Mouse (Mus musculus) urinary bladder, adult 18-20 months (tissue): ENCODE data around the gene Phkg2.
A peak's percentile ranks its signal among the peaks of the same experiment; 100 is the strongest.

Experiments used
- DNase-seq, 2 experiments: peaks; one replicate each; pipeline ENCODE4 v3.0.0; 2022; ENCODE audit warnings: low spot score in 2 of 2, mixed read lengths in 2 of 2

Gene Phkg2

DNA sequence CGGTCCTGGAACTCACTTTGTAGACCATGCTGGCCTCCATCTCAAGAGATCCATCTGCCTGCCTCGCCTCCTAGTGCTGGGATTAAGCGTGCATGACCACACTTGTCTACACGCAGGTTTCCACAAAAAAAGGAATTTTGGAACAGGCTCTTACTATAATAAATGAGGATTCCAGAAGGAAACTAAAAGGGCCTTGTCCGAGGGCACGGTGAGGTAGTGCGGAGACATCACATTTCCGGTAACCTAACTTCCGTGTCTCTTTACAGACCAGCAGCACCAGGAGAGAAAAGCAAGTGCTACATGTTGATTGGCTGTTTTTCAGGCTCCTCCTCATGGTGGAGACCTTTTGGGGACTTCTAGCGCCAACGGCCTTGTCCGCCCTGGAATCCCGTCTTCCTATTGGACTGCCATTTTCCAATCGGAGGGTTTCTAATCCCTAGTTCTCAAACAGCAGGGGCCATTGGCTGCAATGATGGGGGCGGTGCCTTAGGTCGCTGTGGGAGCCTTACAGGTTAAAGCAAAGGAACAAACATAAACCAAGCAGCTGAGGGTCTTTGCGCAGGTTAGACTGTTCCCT, at the start of gene Phkg2:
Phkg2 (plus strand) TSS at position 446 of the 577 bp plus-strand sequence.
- DNase-seq = peak; percentile 60 to 89

DNA sequence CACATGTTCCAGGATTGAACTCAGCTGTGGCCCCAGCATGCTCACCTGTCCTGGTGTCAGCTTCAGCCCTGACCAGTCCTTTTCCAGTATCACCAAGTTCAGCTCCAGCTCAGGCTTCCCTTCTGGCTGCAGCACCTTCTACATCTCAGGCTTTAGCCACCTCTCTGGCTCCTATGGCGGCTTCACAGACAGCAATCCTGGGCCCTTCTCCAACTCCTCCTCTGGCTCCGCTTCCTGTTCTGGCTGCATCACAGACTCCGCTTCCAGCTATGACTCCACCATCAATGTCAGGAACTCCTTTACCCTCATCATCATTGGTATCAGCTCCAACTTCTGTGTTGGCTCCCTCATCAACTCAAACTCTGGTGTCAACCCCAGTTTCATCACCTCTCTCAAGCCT, 31.5 kb upstream of the Phkg2 start:
- no peak for DNase-seq

DNA sequence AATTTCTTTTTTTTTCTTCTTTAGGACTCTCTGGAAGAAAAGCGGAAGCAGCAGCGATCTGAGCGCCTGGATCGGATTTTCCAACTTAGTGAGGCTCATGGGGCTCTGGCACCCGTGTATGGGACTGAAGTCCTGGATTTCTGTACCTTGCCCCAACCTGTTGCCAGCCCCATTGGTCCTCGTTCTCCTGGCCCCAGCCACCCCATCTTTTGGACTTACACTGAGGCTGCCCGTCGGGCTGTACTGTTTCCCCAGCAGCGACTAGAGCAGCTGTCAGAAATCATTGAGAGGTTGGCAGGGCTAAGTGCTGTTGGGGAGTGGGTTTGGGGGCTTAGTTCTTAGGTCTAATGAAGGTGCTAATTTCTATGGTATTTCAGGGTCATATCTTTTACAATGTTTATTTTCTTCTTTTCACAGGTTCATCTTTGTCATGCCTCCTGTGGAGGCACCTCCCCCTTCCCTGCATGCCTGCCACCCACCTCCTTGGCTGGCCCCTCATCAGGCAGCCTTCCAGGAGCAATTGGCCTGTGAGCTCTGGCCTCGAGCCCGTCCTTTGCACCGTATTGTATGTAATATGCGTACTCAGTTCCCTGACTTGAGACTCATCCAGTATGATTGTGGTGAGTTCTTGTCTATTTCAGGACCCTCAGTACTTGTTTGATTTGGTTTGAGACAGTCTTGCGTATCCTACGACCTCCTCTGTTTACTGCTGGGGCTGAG, 23.9 kb upstream of the Phkg2 start:
- DNase-seq = no peak

DNA sequence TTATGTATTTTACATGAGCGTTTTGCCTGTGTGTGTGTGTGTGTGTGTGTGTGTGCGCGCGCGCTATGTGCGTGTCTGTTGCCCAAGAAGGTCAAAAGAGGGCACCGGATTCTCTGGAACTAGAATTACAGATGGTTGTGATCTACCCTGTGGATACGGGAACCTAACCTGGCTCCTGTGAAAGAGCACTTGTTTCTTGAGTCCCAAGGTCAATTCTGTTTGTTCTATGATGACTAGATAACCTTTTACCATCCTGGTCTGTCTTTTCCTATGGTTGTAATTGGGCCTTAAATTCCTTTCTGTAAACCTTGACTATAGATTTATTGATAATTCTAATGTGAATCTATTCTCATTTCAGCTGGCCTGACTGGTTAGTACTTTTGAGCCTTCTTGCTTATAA, 21.6 kb upstream of the Phkg2 start:
- no peak for DNase-seq

DNA sequence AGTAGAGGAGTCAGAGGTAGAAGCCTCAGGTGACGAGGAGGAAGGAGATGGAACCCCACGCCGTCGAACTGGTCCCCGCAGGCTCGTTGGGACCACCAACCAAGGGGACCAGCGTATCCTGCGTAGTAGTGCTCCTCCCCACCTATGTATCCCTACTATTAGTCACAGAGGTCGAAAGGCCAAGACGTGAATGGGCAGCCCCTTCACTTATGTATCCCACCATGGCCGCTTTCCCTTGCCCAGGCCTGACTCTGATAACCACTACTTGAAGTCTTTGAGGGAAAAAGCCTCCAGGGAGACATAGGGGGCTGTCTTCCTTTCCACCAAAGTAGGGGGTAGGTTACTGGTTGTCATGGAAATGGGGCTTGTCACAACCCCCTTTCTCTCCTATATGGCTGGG, 12.6 kb upstream of the Phkg2 start:
- no peak for DNase-seq

DNA sequence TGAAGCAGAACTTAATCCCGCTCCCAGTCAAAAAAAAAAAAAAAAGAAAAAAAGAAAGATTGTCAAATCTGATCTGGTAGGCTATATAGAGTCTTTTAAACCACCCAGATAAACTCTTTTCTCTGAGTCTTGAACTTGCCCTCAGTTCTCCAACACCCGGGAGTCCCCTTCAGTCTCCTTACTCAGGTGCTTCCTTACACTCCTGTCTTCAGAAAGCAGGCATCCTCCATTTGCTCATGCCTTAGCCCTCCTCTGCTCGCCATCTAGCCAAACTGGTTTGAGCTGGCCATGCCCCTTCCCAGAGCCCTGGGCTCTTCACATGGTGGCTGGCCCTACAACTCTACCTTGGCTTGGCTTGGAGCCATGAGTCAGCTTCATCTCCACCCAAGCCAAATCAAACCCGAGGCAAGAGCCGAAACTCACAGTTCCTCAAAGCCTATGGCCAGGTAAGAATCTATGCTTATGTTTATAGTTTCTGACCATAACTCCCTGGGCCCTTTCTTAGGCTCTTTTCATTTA, 11.7 kb upstream of the Phkg2 start, which contains the start of gene Tmem265:
Tmem265 (plus strand) TSS at position 51 of the 519 bp plus-strand sequence.
- DNase-seq = no peak

DNA sequence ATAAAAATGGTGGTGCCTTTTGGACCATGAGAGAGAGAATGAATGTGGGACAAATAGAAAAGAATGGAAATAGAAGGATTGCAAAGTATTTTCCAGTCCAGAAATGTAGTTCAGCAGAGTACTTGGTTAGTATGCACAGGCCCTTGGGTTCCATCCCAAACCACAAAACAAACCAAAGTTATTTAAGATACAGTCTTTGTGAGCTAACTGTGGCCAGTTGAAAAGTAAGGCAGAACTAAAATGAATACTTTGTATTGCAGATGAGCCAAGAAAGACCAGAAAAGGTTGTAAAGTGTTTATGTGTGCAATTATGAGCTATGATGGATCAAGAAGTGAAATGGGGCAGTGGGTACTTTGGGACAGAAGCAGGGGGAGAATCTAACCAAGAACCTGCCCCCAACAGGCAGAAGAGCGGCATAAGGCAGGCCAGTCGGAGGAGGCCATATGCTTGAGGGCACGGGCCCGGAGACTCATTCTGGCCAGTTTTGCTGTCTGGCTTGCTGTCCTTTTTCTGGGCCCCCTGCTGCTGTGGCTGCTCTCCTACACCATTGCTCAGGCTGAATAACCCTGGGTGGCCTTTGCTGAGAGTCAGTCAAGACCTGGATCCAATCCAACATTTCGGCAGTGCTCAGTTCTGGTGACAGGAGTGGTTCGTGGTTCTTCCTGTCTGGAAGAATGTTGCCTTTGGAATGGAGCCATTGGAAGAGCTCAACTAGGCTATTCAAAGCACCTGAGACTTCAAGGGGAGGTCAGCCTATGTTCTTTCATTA, 8.6 kb upstream of the Phkg2 start:
- no peak for DNase-seq

DNA sequence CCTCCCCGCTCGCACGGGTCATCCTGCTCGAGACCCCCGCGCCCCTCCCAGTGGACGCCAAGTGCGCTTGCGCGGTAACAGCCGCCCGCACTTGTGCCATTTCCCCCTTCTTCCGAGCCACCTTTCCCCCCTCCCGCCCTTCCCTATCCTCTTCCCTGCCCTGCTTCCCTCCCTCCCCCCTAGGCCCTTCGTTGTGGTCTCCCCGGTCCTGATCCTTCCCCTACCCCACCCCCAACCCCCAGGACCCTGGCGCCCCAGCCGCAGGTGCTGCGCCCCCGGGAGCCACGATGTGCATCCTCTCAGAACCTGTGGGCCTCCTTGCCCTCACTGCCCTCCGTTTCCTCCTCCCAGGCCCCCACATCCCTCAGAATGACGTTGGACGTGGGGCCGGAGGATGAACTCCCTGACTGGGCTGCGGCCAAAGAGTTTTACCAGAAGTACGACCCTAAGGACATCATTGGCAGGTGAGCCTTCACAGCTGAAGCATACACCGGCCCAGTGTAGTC, 416 bp downstream of the Phkg2 start:
- no peak for DNase-seq

DNA sequence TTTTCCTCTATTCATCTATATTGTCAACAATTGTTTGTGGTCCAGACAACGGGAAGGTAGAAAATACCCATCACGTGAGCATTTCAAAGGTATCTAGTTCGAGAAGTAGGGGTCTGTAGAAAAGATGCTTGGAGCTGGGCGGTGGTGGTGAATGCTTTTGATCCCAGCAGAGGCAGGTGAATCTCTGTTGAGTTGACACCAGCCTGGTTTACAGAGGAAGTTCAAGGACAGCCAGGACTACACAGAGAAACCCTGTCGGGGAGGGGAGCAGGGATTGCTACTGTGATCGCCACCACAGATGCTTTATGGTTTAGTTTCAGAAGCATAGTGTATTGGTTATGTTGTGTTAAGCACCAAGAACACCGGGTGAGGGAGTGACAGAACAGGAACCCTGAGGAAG, 975 bp downstream of the Phkg2 start:
- DNase-seq = no peak

DNA sequence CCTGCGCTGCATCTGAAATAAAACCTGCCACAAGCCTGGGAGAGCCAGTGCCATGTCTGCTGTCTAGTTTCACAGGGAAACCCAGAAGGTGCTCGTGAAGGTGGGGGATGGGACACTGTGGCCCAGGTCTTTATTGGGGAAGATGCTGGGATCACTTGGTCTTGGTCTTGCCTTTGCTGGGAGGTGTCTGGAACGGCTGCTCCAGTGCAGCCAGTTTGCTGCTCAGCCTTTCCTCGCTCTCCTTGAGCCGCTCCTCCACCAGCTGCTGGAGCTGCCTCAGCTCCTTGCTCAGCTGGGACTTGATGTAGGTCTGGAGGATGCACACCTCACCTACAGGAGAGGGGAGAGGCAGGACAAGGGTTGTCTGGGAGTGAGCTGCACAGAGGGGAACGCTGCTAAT, 10.1 kb downstream of the Phkg2 start:
- no peak for DNase-seq

DNA sequence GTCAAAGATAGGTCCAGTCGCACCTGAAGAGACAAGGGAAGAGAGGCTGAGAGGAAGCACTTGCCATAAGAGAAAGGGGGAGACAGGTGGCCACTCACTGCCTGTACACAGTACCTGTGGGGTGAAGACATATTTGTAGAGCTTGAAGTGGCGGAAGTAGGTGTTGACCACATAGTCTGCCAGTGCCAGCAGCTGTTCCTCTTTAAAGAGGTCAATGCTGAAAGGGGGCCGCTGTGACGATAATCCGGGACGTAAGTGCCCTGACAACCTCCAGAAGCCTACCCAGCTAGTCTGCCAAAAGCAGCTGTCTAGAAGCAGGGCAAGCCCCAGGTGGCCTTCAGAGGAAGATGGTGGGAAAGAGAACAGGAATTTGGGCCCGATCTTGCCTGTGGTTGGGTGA, 11.9 kb downstream of the Phkg2 start:
- no peak for DNase-seq

DNA sequence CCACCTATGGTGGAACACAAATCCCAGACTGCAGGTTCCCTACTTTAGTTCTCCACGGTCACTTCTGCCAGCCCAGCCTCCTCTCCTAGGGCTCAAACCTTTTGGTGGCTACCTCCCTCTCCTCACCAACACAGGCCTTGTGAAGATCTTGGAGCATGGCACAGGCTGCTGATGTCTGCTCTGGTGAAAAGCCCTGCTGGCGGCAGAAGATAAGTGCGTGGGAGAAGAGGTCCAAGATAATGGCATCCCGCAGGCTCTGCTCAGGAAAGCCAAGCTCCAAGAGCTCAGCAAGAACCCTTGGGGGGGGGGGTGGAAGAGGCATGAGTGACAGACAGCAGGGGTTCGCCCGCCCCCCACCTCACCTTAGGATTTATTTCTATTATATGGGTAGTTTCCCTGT, 13.0 kb downstream of the Phkg2 start:
- no peak for DNase-seq

DNA sequence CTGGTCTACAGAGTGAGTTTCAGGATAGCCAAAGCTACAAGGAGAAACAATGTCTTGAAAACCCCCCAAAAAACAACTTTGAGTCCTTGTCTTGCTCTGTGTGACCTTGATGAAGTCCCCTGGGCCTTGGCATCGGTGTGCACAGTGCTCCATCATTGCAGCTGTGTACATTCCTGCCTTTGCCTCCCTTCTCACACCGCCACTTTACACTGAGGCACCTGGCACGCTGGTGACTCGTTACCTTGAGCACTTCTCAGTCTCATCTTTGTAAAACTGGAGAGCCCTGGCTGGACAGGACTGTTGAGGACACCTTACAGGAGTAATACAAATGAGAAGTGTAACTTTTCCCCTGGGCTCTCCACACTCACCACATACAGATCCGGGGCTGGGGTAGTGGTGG, 14.1 kb downstream of the Phkg2 start:
- no peak for DNase-seq

DNA sequence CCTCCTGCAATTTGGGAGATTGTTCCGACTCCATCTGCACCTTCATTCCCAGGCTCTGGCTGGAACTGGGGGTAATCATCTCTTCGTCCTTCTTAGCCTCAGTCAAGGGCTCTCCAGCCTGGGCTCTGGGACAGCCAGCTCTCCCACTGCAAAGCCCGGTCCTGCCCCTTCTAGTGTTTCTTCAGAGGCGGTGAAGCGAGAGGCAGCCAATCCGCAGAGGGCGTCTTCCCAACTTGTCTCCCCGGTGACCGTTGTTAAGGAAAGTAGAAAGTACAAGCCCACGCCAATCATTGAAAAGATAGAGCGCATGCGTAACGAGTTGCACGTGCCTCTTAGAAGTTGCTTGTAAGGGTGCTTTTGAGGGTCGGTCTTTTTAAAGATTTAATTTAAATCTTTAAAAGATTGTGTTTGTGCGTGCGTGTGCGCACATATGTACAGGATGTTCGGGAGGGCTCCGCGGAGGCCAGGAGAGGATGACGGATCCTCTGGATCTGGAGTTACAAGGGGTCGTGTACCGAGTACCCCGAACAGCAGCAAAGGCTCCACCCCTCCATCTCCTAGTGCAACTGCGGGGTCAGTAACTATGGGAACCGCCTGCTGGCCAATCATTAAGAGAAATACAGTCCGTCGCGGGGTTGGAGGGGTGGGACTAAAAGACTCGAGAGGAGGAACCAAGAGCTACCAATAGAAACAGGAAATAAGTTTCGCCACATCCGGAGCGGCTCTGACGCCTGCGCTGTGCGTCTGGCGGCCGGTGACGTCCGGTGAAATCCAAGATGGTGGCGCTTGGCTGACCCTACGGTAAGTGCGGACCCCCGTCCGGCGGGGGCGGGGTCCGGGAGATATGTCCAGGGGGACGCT, 15.1 kb downstream of the Phkg2 start, which contains the start of the genes Ccdc189 and Rnf40:
Ccdc189 (minus strand) TSS at position 585 of the 861 bp plus-strand sequence.
Rnf40 (plus strand) TSS at position 757 of the 861 bp plus-strand sequence.
- DNase-seq = peak; percentile 77 to 93

DNA sequence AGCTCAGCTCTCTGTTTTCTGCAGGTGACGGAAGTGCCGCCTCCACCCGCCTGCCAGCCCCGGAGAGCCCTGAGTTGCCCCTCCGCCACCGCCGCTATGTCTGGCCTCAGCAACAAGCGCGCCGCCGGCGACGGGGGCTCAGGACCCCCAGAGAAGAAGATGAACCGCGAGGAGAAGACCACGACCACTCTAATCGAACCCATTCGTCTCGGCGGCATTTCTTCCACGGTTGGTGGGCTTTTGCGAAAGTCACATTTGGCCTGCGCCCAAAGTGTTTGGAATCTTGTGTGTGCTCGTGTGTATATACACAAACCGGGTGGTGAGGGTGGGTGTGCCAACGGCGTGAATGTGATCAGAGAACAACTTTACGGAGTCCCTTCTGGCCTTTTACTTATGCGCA, 15.8 kb downstream of the Phkg2 start:
- no peak for DNase-seq

DNA sequence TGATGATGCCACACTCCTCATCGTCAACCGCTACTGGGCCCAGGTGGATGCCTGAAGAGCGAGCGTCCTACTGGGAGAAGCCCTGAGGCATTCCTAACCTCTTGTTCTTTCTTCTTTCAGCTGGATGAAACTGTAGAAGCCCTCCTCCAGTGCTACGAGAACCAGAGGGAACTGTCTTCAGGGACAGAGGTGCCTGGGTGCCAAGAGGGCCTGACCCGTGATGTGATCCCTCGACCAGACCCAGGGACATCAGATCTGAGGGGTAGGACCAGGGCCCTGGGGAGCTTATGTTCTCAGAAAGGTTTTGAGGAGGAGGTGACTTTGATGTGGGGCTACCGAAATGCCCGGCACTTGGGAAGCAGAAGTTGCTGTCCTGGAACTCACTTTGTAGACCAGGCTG, 16.5 kb downstream of the Phkg2 start:
- no peak for DNase-seq

DNA sequence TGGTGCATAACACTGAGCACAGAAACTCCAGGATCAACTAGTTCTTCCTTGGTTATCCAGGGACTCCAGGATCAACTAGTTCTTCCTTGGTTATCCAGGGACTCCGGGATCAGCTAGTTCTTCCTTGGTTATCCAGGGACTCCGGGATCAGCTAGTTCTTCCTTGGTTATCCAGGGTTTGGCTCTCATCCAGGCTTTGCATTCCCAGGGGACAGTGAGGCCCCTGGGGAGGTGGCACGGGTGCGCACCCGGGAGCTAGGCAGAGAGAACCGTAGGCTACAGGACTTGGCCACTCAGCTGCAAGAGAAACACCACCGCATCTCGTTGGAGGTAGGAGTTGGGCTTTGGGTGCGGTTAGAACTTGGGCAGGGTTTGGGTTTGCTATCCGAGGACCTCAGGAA, 18.0 kb downstream of the Phkg2 start:
- no peak for DNase-seq

DNA sequence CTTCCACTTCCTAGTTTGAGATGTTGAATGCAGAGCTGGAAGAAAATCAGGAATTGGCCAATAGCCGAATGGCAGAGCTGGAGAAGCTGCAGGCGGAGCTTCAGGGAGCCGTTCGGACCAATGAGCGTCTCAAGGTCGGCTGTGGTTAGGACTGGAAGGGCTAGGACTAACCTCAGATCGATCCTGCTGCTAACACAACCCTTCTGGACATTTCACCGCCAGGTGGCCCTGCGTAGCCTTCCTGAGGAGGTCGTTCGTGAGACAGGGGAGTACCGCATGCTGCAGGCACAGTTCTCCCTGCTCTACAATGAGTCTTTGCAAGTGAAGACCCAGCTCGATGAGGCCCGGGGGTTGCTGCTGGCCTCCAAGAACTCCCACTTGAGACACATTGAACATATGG, 19.4 kb downstream of the Phkg2 start:
- DNase-seq = no peak

DNA sequence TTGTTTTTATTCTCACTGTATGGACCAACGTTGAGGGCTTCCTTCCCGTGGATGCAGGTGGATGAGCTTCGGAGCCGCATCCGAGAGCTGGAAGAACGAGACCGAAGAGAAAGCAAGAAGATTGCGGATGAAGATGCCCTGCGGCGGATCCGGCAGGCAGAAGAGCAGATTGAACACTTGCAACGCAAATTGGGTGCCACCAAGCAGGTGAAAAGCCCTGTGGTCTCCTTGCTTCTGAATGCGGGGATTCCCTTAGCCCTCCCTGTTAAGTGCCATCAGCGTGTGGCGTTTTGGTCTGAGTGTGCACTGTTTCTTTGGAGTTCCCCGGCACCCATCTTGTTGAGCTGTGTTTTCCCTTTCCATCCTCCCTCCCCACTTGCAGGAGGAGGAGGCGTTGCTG, 23.6 kb downstream of the Phkg2 start:
- DNase-seq = no peak

DNA sequence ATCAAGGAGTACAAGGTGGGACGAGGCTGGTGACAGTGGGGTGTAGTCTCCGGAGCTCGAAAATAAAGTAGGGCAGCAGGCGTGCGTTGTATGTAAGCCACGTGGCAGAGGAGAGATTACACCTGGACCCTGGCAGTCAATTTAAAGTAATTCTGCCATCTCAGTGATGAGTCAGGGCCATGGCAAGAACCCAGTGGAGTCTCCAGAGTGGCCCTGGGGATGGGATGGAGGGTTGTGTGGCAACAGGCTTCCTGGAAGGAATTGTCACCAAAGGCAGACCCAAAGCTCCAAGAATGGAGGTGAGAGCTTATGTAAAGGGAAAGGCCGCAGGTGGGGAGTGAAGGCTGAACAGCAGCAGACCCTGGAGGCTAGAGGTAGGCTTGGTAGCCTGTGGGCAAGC, 27.5 kb downstream of the Phkg2 start:
- DNase-seq = no peak

DNA sequence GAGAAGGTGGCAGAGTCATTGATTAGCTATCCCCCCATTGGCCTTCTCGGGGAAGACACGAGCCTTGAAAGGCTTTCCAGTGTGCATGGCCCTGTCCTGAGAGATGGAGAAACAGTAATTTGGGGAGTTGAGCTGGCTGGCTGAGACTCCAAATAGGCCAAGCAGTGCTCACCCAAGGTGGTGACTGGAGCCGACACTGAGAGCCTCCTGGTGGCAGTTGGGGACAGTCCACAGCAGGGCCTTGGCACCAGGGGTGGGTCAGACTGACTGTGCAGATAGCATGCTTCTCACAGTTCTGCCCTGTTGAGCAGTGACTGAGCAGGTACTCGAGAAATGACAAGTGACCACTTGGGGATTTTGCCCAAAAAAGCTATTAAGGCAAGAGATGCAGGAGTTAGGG, 28.6 kb downstream of the Phkg2 start:
- no peak for DNase-seq
